Mouse (Mus musculus) intestine, embryonic 14.5 days (tissue): ENCODE measurements at regions not wholly inside any gene's neighbourhood (a gene's known extent, or its start where the extent isn't known, plus 50 kb on each side); places are given as distances from the start of the nearest gene placed in this dataset.

Source experiments
- ATAC-seq: fragments of 200-750 bp; cut with Nextera tagmentation; replicated peaks from 2 replicates; pipeline ENCODE4 v1.8.0; 2017; ENCODE audit warnings: low read depth, moderate number of reproducible peaks, moderate TSS enrichment, moderate library complexity; ENCODE audit not compliant: low FRiP score, low TSS enrichment
- DNase-seq: peaks from one replicate; pipeline ENCODE4 v3.0.0-alpha.2; 2018; ENCODE audit warnings: low spot score
- H3K27ac ChIP-seq: fragments of 300-500 bp; sonication (generic); 2 replicates; pipeline ENCODE4 v1.5.1; 2014; ENCODE audit warnings: low read depth, mild to moderate bottlenecking, control low read depth
- H3K27me3 ChIP-seq: fragments of 300-500 bp; sonication (generic); replicated peaks from 2 replicates; pipeline ENCODE4 v1.6.1; 2014; ENCODE audit warnings: low read length, control low read depth; ENCODE audit not compliant: control insufficient read depth, insufficient read depth
- H3K36me3 ChIP-seq: fragments of 300-500 bp; sonication (generic); 2 replicates; pipeline ENCODE4 v1.6.1; 2014; ENCODE audit warnings: low read length, control low read depth; ENCODE audit not compliant: control insufficient read depth, insufficient read depth
- H3K4me1 ChIP-seq: fragments of 300-500 bp; sonication (generic); replicated peaks from 2 replicates; pipeline ENCODE4 v1.6.1; 2014; ENCODE audit warnings: low read length, control low read depth, mixed read lengths; ENCODE audit not compliant: control insufficient read depth, insufficient read depth
- H3K4me2 ChIP-seq: fragments of 300-500 bp; sonication (generic); 2 replicates; pipeline ENCODE4 v1.6.1; 2014; ENCODE audit warnings: low read length
- H3K4me3 ChIP-seq: fragments of 300-500 bp; sonication (generic); 2 replicates; pipeline ENCODE4 v1.5.1; 2014; ENCODE audit warnings: low read depth, low read length, control low read depth, mixed read lengths
- H3K9ac ChIP-seq: fragments of 300-500 bp; sonication (generic); 2 replicates; pipeline ENCODE4 v1.6.1; 2014; ENCODE audit warnings: mild to moderate bottlenecking, low read length
- H3K9me3 ChIP-seq: fragments of 300-500 bp; sonication (generic); 2 replicates; pipeline ENCODE4 v1.6.1; 2016; ENCODE audit warnings: low read length, control low read depth; ENCODE audit not compliant: control insufficient read depth
- WGBS: fragments of 180-500 bp; shearing (Covaris S2); extraction: QIAGEN DNeasy Blood & Tissue Kit; methylation state at CpG from one replicate; pipeline ENCODE4 v1.1.7; 2014; 5-methylcytosine and 5-hydroxymethylcytosine counted together

- ATAC-seq (no peak), DNase-seq (no peak)
- no peaks in the 10 kb centered on the region for H3K36me3 ChIP-seq
- H3K4me1 ChIP-seq = no peaks in the 10 kb centered on the region
- no peak overlapping the region for H3K4me3 ChIP-seq
- no peak overlapping the region for H3K9ac ChIP-seq
- H3K4me2 ChIP-seq = no peak overlapping the region
- no peaks in the 10 kb centered on the region for H3K9me3 ChIP-seq
- 90% methylated on average over 7 of the region's 7 CpGs for WGBS
- H3K27ac ChIP-seq = no peak overlapping the region
- H3K27me3 ChIP-seq = no peaks in the 10 kb centered on the region
Measured at GRCm38 (mm10) chr6:133973205-133973838, 62.2 kb upstream of the Etv6 start.

GRCm38 (mm10) chr6:133975951-133976350, 59.5 kb upstream of the Etv6 start:
- 67% methylated on average over 1 of the region's 1 CpGs for WGBS
- DNase-seq = no peak
- H3K4me3 ChIP-seq = no peak overlapping the region

GRCm38 (mm10) chr6:133976854-133977253, 58.6 kb upstream of the Etv6 start:
- Histone ChIP-seq H3K9ac (no peak overlapping the region), H3K27ac (no peak overlapping the region), H3K4me3 (no peak overlapping the region), H3K36me3 (no peaks in the 10 kb centered on the region), H3K4me2 (no peak overlapping the region), H3K27me3 (no peaks in the 10 kb centered on the region), H3K4me1 (no peaks in the 10 kb centered on the region), H3K9me3 (no peaks in the 10 kb centered on the region)
- no peak for ATAC-seq
- 68% methylated on average over 6 of the region's 6 CpGs for WGBS
- no peak for DNase-seq

More at GRCm38 (mm10) chr6:133975951-133976350, 59.5 kb upstream of the Etv6 start:
- Histone ChIP-seq H3K27ac (no peak overlapping the region), H3K4me2 (no peak overlapping the region), H3K9me3 (no peaks in the 10 kb centered on the region), H3K9ac (no peak overlapping the region), H3K4me1 (no peaks in the 10 kb centered on the region), H3K27me3 (no peaks in the 10 kb centered on the region), H3K36me3 (no peaks in the 10 kb centered on the region)
- no peak for ATAC-seq

GRCm38 (mm10) chr6:133983804-133984514, 51.5 kb upstream of the Etv6 start:
- Histone ChIP-seq H3K9ac (no peak overlapping the region), H3K4me3 (no peak overlapping the region), H3K27ac (no peak overlapping the region), H3K36me3 (no peaks in the 10 kb centered on the region), H3K4me1 (no peaks in the 10 kb centered on the region; the same call in 1 of the 2 replicates), H3K27me3 (no peaks in the 10 kb centered on the region), H3K4me2 (no peak overlapping the region), H3K9me3 (no peaks in the 10 kb centered on the region)
- DNase-seq (no peak), ATAC-seq (no peak)
- 75% methylated on average over 10 of the region's 10 CpGs for WGBS

- ATAC-seq (no peak), DNase-seq (no peak)
- Histone ChIP-seq H3K4me2 (peak overlapping the region; percentile 30), H3K36me3 (no peaks in the 10 kb centered on the region), H3K27ac (no peak overlapping the region), H3K27me3 (no peaks in the 10 kb centered on the region), H3K9me3 (no peaks in the 10 kb centered on the region), H3K4me1 (no peaks in the 10 kb centered on the region; the same call in 1 of the 2 replicates), H3K9ac (no peak overlapping the region), H3K4me3 (no peak overlapping the region)
- 29% methylated on average over 16 of the region's 16 CpGs for WGBS
Measured at GRCm38 (mm10) chr6:133984666-133985355, 50.7 kb upstream of the Etv6 start.
